Mouse (Mus musculus): ENCODE data around the gene Olfr1535. TPM values are rescaled to one million over a fixed set of nuclear protein-coding genes. Genes with fewer than 3 reads are reported as not detected.

The Olfr1535 gene
- not detected in 2 replicates for polyA plus RNA-seq (2012; ENCODE audit: low replicate concordance)

DNA sequence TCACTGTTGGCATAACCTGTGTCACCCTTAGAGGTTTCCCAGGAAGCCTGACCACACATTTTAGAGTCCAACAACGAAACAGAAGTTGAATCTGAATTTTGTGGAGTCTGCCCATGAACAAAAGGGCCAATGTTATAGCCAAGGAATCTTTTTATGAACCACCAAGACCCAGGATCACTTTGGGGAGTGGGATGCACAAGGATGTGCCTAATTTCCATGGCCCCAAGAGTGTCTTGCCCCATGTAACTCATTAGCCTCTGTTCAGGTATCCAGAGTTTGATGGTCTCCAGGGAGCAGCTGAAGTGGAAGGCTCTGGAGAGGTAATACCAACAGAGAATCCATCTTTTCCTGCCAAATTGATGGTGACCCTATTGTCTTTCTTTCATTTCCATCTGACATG is at the start of gene Olfr1535:
Olfr1535 (minus strand) TSS at position 101 of the 400 bp plus-strand sequence.

DNA sequence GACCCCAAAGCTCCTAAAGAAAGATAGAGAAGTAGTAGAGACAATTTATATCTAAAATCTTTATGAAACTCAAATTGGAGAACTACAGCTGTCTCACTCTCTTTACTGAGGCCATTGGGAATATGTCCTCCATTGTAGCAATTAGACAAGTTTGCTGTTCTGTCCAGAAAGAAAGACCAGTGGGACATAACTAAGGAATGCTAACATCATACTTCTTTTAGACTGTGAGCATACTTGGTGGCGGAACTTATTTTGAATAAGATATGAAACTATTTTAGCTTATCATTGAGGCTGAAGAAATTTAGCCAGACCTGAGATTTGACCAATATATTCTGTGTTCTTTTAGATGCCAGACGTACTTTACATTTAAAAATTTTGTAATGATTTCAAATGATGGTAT is 22.0 kb upstream of the Olfr1535 start, which contains the start of gene Olfr1364:
Olfr1364 (minus strand) TSS at position 101 of the 400 bp plus-strand sequence.

DNA sequence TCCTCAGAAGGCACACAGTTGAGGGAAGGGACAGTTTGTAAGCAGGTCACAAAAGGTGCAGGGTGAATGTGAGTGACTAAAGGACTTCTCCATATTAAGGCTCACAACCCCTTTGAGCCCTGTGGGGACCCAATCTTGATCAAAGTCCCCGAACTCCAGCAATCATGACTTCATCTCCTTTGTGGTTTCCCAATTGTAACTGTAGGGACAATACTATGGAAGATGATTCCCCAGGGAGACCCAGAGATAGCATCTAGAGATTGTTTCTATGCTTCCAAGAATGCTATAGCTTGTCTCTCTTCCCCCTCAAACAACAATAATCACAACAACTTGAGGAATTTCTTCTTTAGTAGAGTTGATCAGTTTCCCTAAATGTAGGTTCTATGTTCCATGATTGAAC is 17.0 kb downstream of the Olfr1535 start, which contains the start of gene Olfr1366:
Olfr1366 (minus strand) TSS at position 101 of the 400 bp plus-strand sequence.

DNA sequence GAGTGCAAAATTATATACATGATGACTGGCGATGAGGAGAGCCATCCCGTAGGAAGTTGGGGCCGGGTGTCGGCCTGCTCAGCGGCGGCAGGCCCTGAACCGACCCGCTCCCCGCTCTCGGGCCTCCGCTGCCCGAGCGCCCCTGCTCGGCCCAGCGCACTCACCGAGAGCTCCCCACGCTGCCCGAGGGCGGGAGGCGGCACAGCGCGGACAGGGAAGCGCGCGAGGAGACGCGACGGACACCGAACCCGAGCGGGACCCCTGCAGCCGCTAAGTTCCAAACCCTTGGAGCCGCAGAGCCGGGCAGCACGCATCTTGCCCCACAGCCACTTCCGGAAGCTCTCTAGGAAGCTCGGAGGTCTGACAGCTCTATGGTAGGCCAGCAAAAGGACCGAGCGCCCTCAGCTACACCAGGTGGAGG is 28.9 kb downstream of the Olfr1535 start, which contains the start of gene Zkscan8:
Zkscan8 (minus strand) TSS at position 340 of the 421 bp plus-strand sequence.

Other genes with a start within 250 kb of the Olfr1535 start
- gene Gpx6, start 247.8 kb downstream of the Olfr1535 start, polyA plus RNA-seq (2012; ENCODE audit: low replicate concordance), result not detected in 2 replicates
- not detected in 2 replicates for gene Olfr1367, start 213.0 kb downstream of the Olfr1535 start, polyA plus RNA-seq (2012; ENCODE audit: low replicate concordance)
- 0.94 and 0.97 TPM in 2 replicates for gene Zscan12, start 197.1 kb downstream of the Olfr1535 start, polyA plus RNA-seq (2012; ENCODE audit: low replicate concordance)
- 6.9 and 8.3 TPM in 2 replicates for gene Zkscan3, start 157.1 kb downstream of the Olfr1535 start, polyA plus RNA-seq (2012; ENCODE audit: low replicate concordance)
- 0.19 TPM in 1 of 2 replicates, not detected in the other for gene Pgbd1, start 118.8 kb downstream of the Olfr1535 start, polyA plus RNA-seq (2012; ENCODE audit: low replicate concordance)
- gene Zscan26, start 106.2 kb downstream of the Olfr1535 start, polyA plus RNA-seq (2012; ENCODE audit: low replicate concordance), result 7.6 and 8.1 TPM in 2 replicates
- 0.65 and 1.1 TPM in 2 replicates for gene Nkapl, start 91.4 kb downstream of the Olfr1535 start, polyA plus RNA-seq (2012; ENCODE audit: low replicate concordance)
- 0.07 TPM in 1 of 2 replicates, not detected in the other for gene Zkscan4, start 81.0 kb downstream of the Olfr1535 start, polyA plus RNA-seq (2012; ENCODE audit: low replicate concordance)
- not detected in 2 replicates for gene Gm10065, start 80.5 kb downstream of the Olfr1535 start, polyA plus RNA-seq (2012; ENCODE audit: low replicate concordance)
- gene AK157302, start 64.7 kb downstream of the Olfr1535 start, polyA plus RNA-seq (2012; ENCODE audit: low replicate concordance), result 0.21 and 0.27 TPM in 2 replicates
- 5.8 and 7.5 TPM in 2 replicates for gene Gm11273, start 58.5 kb downstream of the Olfr1535 start, polyA plus RNA-seq (2012; ENCODE audit: low replicate concordance)
- gene Zkscan8, start 28.8 kb downstream of the Olfr1535 start, polyA plus RNA-seq (2012; ENCODE audit: low replicate concordance), result 3.4 and 5.8 TPM in 2 replicates
- not detected in 2 replicates for gene Olfr1366, start 17.1 kb downstream of the Olfr1535 start, polyA plus RNA-seq (2012; ENCODE audit: low replicate concordance)
- gene Olfr1364, start 21.9 kb upstream of the Olfr1535 start, polyA plus RNA-seq (2012; ENCODE audit: low replicate concordance), result not detected in 2 replicates
- gene Olfr1362, start 54.1 kb upstream of the Olfr1535 start, polyA plus RNA-seq (2012; ENCODE audit: low replicate concordance), result not detected in 2 replicates
- gene Olfr11, start 82.6 kb upstream of the Olfr1535 start, polyA plus RNA-seq (2012; ENCODE audit: low replicate concordance), result not detected in 2 replicates
- gene Olfr1361, start 103.5 kb upstream of the Olfr1535 start, polyA plus RNA-seq (2012; ENCODE audit: low replicate concordance), result not detected in 2 replicates
- not detected in 2 replicates for gene Olfr1360, start 117.5 kb upstream of the Olfr1535 start, polyA plus RNA-seq (2012; ENCODE audit: low replicate concordance)
- not detected in 2 replicates for gene Olfr1359, start 138.2 kb upstream of the Olfr1535 start, polyA plus RNA-seq (2012; ENCODE audit: low replicate concordance)
- 2.0 TPM in 1 of 2 replicates, not detected in the other for gene Hist1h2bl, start 156.2 kb upstream of the Olfr1535 start, polyA plus RNA-seq (2012; ENCODE audit: low replicate concordance)
- gene Hist1h2ai, start 156.5 kb upstream of the Olfr1535 start, polyA plus RNA-seq (2012; ENCODE audit: low replicate concordance), result 11.2 and 13.3 TPM in 2 replicates
- gene Hist1h3h, start 157.8 kb upstream of the Olfr1535 start, polyA plus RNA-seq (2012; ENCODE audit: low replicate concordance), result 20.5 and 29.9 TPM in 2 replicates
- gene Hist1h2bm, start 162.2 kb upstream of the Olfr1535 start, polyA plus RNA-seq (2012; ENCODE audit: low replicate concordance), result 0.85 and 0.91 TPM in 2 replicates
- gene Hist1h4j, start 175.2 kb upstream of the Olfr1535 start, polyA plus RNA-seq (2012; ENCODE audit: low replicate concordance), result 0.72 and 1.6 TPM in 2 replicates
- gene Hist1h4k, start 190.6 kb upstream of the Olfr1535 start, polyA plus RNA-seq (2012; ENCODE audit: low replicate concordance), result 10.5 and 30.0 TPM in 2 replicates
- 17.5 and 23.9 TPM in 2 replicates for gene Hist1h2ak, start 193.9 kb upstream of the Olfr1535 start, polyA plus RNA-seq (2012; ENCODE audit: low replicate concordance)
- 0.92 TPM in 1 of 2 replicates, not detected in the other for gene Hist1h2bn, start 194.2 kb upstream of the Olfr1535 start, polyA plus RNA-seq (2012; ENCODE audit: low replicate concordance)
- 4.1 TPM in 1 of 2 replicates, not detected in the other for gene Hist1h1b, start 220.7 kb upstream of the Olfr1535 start, polyA plus RNA-seq (2012; ENCODE audit: low replicate concordance)
- 6.5 and 18.1 TPM in 2 replicates for gene Hist1h3i, start 223.5 kb upstream of the Olfr1535 start, polyA plus RNA-seq (2012; ENCODE audit: low replicate concordance)
- gene Hist1h2an, start 227.3 kb upstream of the Olfr1535 start, polyA plus RNA-seq (2012; ENCODE audit: low replicate concordance), result 15.3 and 16.1 TPM in 2 replicates
- 0.47 and 2.4 TPM in 2 replicates for gene Hist1h2bp, start 227.6 kb upstream of the Olfr1535 start, polyA plus RNA-seq (2012; ENCODE audit: low replicate concordance)

Data from hematopoietic multipotent progenitor cell, adult 10-12 weeks (in vitro differentiated cells).